Comparison of ENCODE assay signal across 24 mouse cellular contexts in genomic region chr1:93050071-93050470, GRCm38 (mm10). TPM values are rescaled to one million over a fixed set of nuclear protein-coding genes. Genes with fewer than 3 reads are reported as not detected.
DNase-seq lines count a peak whose midpoint lies in the region; ATAC-seq lines count a peak whose summit lies in the region.
"Had no signal": no experiment of that assay in that cellular context is flagged by ENCODE, and none has a peak within 500 bp of the region (broad histone marks: within the 10 kb centered on the region; RNA-seq: fewer than 3 reads in every experiment).

No protein-coding gene starts in this region.

- no peak overlapping the region for H3K4me2 ChIP-seq in hindbrain, embryonic 11.5 days (replicated peaks; ENCODE audit: low read depth, low read length)
- H3K4me2 ChIP-seq: embryonic facial prominence, embryonic 12.5 days; forebrain, embryonic 15.5 days; heart, embryonic 12.5 days; hindbrain, embryonic 15.5 days had no signal

- no peaks in the 10 kb centered on the region for H3K9me3 ChIP-seq in limb, embryonic 10.5 days (replicated peaks)
- no peaks in the 10 kb centered on the region for H3K9me3 ChIP-seq in hindbrain, embryonic 11.5 days (ENCODE audit: control insufficient read depth, low read length)
- H3K9me3 ChIP-seq: embryonic facial prominence, embryonic 12.5 days; forebrain, embryonic 15.5 days; G1E; heart, embryonic 12.5 days; hindbrain, embryonic 10.5 days; hindbrain, embryonic 15.5 days had no signal

- H3K36me3 ChIP-seq in limb, embryonic 10.5 days, result no peaks in the 10 kb centered on the region
- peaks cover 5% of the 10 kb centered on the region for H3K36me3 ChIP-seq in hindbrain, embryonic 11.5 days (ENCODE audit: control insufficient read depth, insufficient read depth, low read length)
- H3K36me3 ChIP-seq: embryonic facial prominence, embryonic 12.5 days; G1E had no signal

- DNase-seq in cerebellum, postnatal 4 days (ENCODE audit: low spot score in 2 of 2), result no peak
- peak; percentile 82 for DNase-seq in cerebellum, adult 9-10 months
- DNase-seq in cerebellum, postnatal 25 days, result peak; percentile 73 to 78
- no peak for DNase-seq in limb, embryonic 10.5 days (ENCODE audit: low spot score)
- no peak for DNase-seq in hindbrain, embryonic 11.5 days (ENCODE audit: low spot score)
- DNase-seq: adrenal gland, adult 8-10 months; adrenal gland, postnatal 36 days; B cell, adult 2 months; gastrocnemius, postnatal 25 days; kidney, adult 8-10 months had no signal

- H3K4me3 ChIP-seq in limb, embryonic 10.5 days, result no peak overlapping the region
- no peak overlapping the region for H3K4me3 ChIP-seq in hindbrain, embryonic 11.5 days (ENCODE audit: low read depth, low read length)
- H3K4me3 ChIP-seq: embryonic facial prominence, embryonic 12.5 days; forebrain, embryonic 15.5 days; heart, embryonic 12.5 days; hindbrain, embryonic 10.5 days; hindbrain, embryonic 15.5 days had no signal

- peaks cover 20% of the 10 kb centered on the region for H3K4me1 ChIP-seq in limb, embryonic 10.5 days
- no peaks in the 10 kb centered on the region for H3K4me1 ChIP-seq in hindbrain, embryonic 11.5 days (replicated peaks; ENCODE audit: control insufficient read depth, insufficient read depth, low read length)
- H3K4me1 ChIP-seq: embryonic facial prominence, embryonic 12.5 days; forebrain, embryonic 15.5 days; hindbrain, embryonic 15.5 days had no signal

- WGBS in limb, embryonic 10.5 days, result 88% methylated on average over 3 of the region's 3 CpGs
- WGBS in hindbrain, embryonic 11.5 days, result 86% methylated on average over 3 of the region's 3 CpGs

- no peaks in the 10 kb centered on the region for H3K27me3 ChIP-seq in limb, embryonic 10.5 days (ENCODE audit: low read depth, poor library complexity, severe bottlenecking)
- H3K27me3 ChIP-seq in hindbrain, embryonic 11.5 days (ENCODE audit: control insufficient read depth, insufficient read depth, low read length), result no peaks in the 10 kb centered on the region
- H3K27me3 ChIP-seq: embryonic facial prominence, embryonic 12.5 days; forebrain, embryonic 15.5 days; hindbrain, embryonic 15.5 days had no signal

- H3K27ac ChIP-seq in limb, embryonic 10.5 days, result no peak overlapping the region
- H3K27ac ChIP-seq in hindbrain, embryonic 11.5 days (ENCODE audit: low read depth, low read length), result no peak overlapping the region
- H3K27ac ChIP-seq: embryonic facial prominence, embryonic 12.5 days; forebrain, embryonic 15.5 days; hindbrain, embryonic 10.5 days; hindbrain, embryonic 15.5 days had no signal

- ATAC-seq in cerebellum, adult (ENCODE audit: insufficient number of reproducible peaks, low FRiP score, low TSS enrichment), result peak; percentile 74
- no peak for ATAC-seq in inflammation-experienced regulatory T-cells, adult 6 months
- ATAC-seq in hindbrain, embryonic 11.5 days (ENCODE audit: low FRiP score), result no peak
- ATAC-seq: CD4-positive, CD25-positive, alpha-beta regulatory T cell, adult 4 months; forebrain, embryonic 15.5 days; intestine, postnatal 0 days had no signal

- no peak overlapping the region for H3K9ac ChIP-seq in hindbrain, embryonic 11.5 days (ENCODE audit: low read depth, low read length)
- H3K9ac ChIP-seq: embryonic facial prominence, embryonic 12.5 days; forebrain, embryonic 15.5 days; heart, embryonic 12.5 days; hindbrain, embryonic 15.5 days had no signal

RNA-seq across cellular contexts. Expression of gene Aqp12, which starts 43.9 kb away (rescaled TPM):
- not detected for polyA plus RNA-seq in inflammation-experienced regulatory T-cells, adult 6 months (2017; shearing (Covaris generic))
- not detected in 2 replicates for polyA plus RNA-seq in limb, embryonic 10.5 days (2016; fragmentation: Nextera tagmentation; extraction: Ambion mirVana)
- not detected in 2 replicates for polyA plus RNA-seq in hindbrain, embryonic 11.5 days (2014; fragmentation: Nextera tagmentation; extraction: Ambion mirVana)
- polyA plus RNA-seq: brain, embryonic 14.5 days; CD4-positive, CD25-positive, alpha-beta regulatory T cell, adult 4 months; cortical plate, adult 2 months; embryonic facial prominence, embryonic 12.5 days; forebrain, embryonic 11.5 days; forebrain, embryonic 15.5 days; G1E; heart, embryonic 12.5 days; heart, embryonic 16.5 days; hindbrain, embryonic 10.5 days; hindbrain, embryonic 15.5 days had no signal

RNA-seq across cellular contexts. Expression of gene Kif1a, which starts 51.7 kb away (rescaled TPM):
- not detected for polyA plus RNA-seq in inflammation-experienced regulatory T-cells, adult 6 months (2017; shearing (Covaris generic))
- 2.2 and 4.9 TPM in 2 replicates for polyA plus RNA-seq in limb, embryonic 10.5 days (2016; fragmentation: Nextera tagmentation; extraction: Ambion mirVana)
- 72.0 and 82.8 TPM in 2 replicates for polyA plus RNA-seq in hindbrain, embryonic 11.5 days (2014; fragmentation: Nextera tagmentation; extraction: Ambion mirVana)
- polyA plus RNA-seq: CD4-positive, CD25-positive, alpha-beta regulatory T cell, adult 4 months had no signal

Comparison
In these comparisons a context has a peak if more than half of its experiments do, and no peak if none do; other contexts are left out.
1. DNase-seq: peak in cerebellum, adult 9-10 months (single experiment) and cerebellum, postnatal 25 days (2 of 2); none in cerebellum, postnatal 4 days (0 of 2), limb, embryonic 10.5 days (single experiment) and hindbrain, embryonic 11.5 days (single experiment).
2. RNA of gene Kif1a, which starts 51.7 kb away (polyA plus RNA-seq): 72.0 to 82.8 TPM in hindbrain, embryonic 11.5 days; 2.2 to 4.9 TPM in limb, embryonic 10.5 days and not detected in inflammation-experienced regulatory T-cells, adult 6 months; every median in the first group is over 10 times any median in the second.